Mouse (Mus musculus): ENCODE data around the gene Pdcd4. TPM values are rescaled to one million over a fixed set of nuclear protein-coding genes. Genes with fewer than 3 reads are reported as not detected.

Pdcd4 gene
- polyA plus RNA-seq, 1 experiment from 2014 or later: 80.5 TPM

- peaks cover 32% of the 10 kb centered on the region for H3K4me1 ChIP-seq (ENCODE audit: control insufficient read depth, insufficient read depth, low read length)
- no peak overlapping the region for H3K27ac ChIP-seq (replicated peaks; ENCODE audit: low read depth, low read length)
- no peak for DNase-seq (ENCODE audit: low spot score)
- no peak for ATAC-seq (ENCODE audit: low read depth)
- no peak overlapping the region for H3K4me3 ChIP-seq (ENCODE audit: low read depth, low read length)
- no peaks in the 10 kb centered on the region for H3K27me3 ChIP-seq (replicated peaks; ENCODE audit: control insufficient read depth, insufficient read depth, low read length)
- no peaks in the 10 kb centered on the region for H3K9me3 ChIP-seq (ENCODE audit: control insufficient read depth, low read length)
- H3K36me3 ChIP-seq (ENCODE audit: control insufficient read depth, insufficient read depth, low read length): no peaks in the 10 kb centered on the region
- H3K4me2 ChIP-seq (ENCODE audit: low read depth, low read length): no peak overlapping the region
- 73% methylated on average over 1 of the region's 1 CpGs for WGBS
- H3K9ac ChIP-seq (ENCODE audit: low read depth, low read length): no peak overlapping the region
Measured at GRCm38 (mm10) chr19:53880460-53880859, 11.6 kb upstream of the Pdcd4 start.

DNA sequence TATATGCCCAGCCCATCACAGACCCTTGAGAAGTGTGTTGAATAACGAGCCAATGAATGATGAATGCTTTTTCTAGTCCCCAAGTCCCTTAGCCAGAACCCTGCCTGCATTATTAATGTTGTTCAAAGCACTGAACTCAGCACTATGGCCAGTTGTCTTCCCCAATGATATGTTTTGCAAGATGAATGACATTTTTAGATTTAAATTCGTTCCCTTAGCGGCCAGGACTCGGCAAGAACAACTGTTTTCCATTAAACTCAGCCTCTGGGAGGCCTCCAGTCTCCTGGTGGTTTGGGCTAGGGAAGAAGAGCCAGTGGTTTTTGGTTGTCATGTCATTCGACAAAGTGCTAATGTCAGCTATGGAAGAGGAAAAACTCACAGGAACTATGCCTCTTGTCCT is 10.2 kb upstream of the Pdcd4 start:
- Histone ChIP-seq H3K27ac (replicated peaks; ENCODE audit: low read depth, low read length) (peak overlapping the region; percentile 40; the same call in 1 of the 2 replicates), H3K36me3 (ENCODE audit: control insufficient read depth, insufficient read depth, low read length) (no peaks in the 10 kb centered on the region), H3K9ac (ENCODE audit: low read depth, low read length) (no peak overlapping the region)

GRCm38 (mm10) chr19:53885450-53885849 is 6.6 kb upstream of the Pdcd4 start:
- no peaks in the 10 kb centered on the region for H3K36me3 ChIP-seq (ENCODE audit: control insufficient read depth, insufficient read depth, low read length)
- 57% methylated on average over 10 of the region's 10 CpGs for WGBS
- H3K4me3 ChIP-seq (ENCODE audit: low read depth, low read length): no peak overlapping the region
- ATAC-seq (ENCODE audit: low read depth) (peak; percentile 75; the same call in 1 of the 2 replicates), DNase-seq (ENCODE audit: low spot score) (peak; percentile 48)
- no peak overlapping the region for H3K4me2 ChIP-seq (ENCODE audit: low read depth, low read length)
- H3K9ac ChIP-seq (ENCODE audit: low read depth, low read length): no peak overlapping the region
- H3K27ac ChIP-seq (replicated peaks; ENCODE audit: low read depth, low read length): no peak overlapping the region
- no peaks in the 10 kb centered on the region for H3K9me3 ChIP-seq (ENCODE audit: control insufficient read depth, low read length)
- peaks cover 12% of the 10 kb centered on the region; the same call in 1 of the 2 replicates for H3K4me1 ChIP-seq (ENCODE audit: control insufficient read depth, insufficient read depth, low read length)
- no peaks in the 10 kb centered on the region for H3K27me3 ChIP-seq (replicated peaks; ENCODE audit: control insufficient read depth, insufficient read depth, low read length)

More for the DNA sequence above, 10.2 kb upstream of the Pdcd4 start:
- DNase-seq (ENCODE audit: low spot score) (peak; percentile 67), ATAC-seq (ENCODE audit: low read depth) (no peak)
- Histone ChIP-seq H3K9me3 (ENCODE audit: control insufficient read depth, low read length) (no peaks in the 10 kb centered on the region), H3K4me3 (ENCODE audit: low read depth, low read length) (no peak overlapping the region), H3K4me1 (ENCODE audit: control insufficient read depth, insufficient read depth, low read length) (peaks cover 19% of the 10 kb centered on the region), H3K4me2 (ENCODE audit: low read depth, low read length) (no peak overlapping the region), H3K27me3 (replicated peaks; ENCODE audit: control insufficient read depth, insufficient read depth, low read length) (no peaks in the 10 kb centered on the region)
- 42% methylated on average over 5 of the region's 5 CpGs for WGBS

DNA sequence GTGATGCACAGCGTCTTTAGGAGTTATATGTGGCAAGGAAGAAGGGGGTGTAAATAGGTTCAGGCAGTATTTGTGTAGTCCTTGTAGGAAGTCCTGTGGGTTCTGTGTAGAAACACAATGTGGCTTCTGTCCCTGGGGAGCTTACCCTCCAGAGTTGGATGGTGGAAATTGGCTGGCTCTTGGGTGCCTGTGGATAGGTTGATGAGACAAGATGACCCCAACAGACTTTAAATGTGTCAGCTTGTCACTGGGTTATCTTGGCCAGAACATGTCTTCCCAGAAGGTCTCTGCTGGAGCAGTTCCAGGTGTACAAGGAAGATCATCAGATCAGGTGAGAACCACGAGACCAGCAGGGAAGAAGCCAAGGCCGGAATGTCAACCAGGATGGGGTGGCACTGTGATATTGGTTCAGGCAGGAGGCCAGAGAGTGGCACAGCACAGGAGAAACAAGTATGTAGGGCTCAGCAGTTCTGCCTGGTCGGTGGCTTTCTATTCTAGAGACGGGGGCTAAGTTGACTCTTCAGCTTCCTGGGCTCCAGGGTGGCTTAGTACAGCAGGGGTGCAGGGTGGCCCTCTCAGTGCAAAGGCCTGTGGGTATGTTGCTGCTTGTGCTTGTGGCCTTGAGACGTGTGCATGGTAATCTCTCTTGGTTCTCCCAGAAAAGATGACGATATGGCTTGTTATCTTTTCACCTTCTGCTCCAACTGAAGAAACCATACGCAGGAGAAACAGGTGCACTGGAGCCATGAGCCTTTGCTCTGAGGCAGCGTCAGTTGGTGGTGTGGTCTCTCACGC is 5.3 kb upstream of the Pdcd4 start:
- ATAC-seq (ENCODE audit: low read depth): no peak
- WGBS: 92% methylated on average over 10 of the region's 10 CpGs

DNA sequence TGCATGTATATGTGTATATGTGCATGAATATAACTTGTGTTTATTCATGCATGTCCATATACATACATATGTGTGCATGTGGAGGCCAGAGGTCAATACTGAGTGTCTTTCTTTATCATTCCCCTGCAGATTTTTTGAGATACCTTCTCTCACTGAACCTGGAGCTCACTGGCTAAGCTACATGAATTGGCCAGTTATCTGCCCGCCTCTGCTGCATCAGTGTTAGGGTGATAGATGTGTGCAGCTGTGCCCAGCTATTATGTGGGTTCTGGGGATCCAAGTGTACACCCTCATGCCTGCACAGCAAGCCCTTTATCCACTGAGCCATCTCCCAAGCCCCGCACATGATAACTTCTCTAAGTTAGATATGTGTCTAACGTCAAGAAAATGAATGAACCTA is 4.2 kb upstream of the Pdcd4 start:
- no peak overlapping the region for H3K9ac ChIP-seq (ENCODE audit: low read depth, low read length)
- no peaks in the 10 kb centered on the region for H3K36me3 ChIP-seq (ENCODE audit: control insufficient read depth, insufficient read depth, low read length)
- DNase-seq (ENCODE audit: low spot score): no peak
- no peaks in the 10 kb centered on the region for H3K9me3 ChIP-seq (ENCODE audit: control insufficient read depth, low read length)
- 78% methylated on average over 3 of the region's 3 CpGs for WGBS
- no peak overlapping the region for H3K27ac ChIP-seq (replicated peaks; ENCODE audit: low read depth, low read length)
- no peak overlapping the region for H3K4me2 ChIP-seq (ENCODE audit: low read depth, low read length)
- no peaks in the 10 kb centered on the region for H3K27me3 ChIP-seq (replicated peaks; ENCODE audit: control insufficient read depth, insufficient read depth, low read length)
- H3K4me3 ChIP-seq (ENCODE audit: low read depth, low read length): no peak overlapping the region
- no peak for ATAC-seq (ENCODE audit: low read depth)
- H3K4me1 ChIP-seq (ENCODE audit: control insufficient read depth, insufficient read depth, low read length): peaks cover 22% of the 10 kb centered on the region

More for the DNA sequence above, 5.3 kb upstream of the Pdcd4 start:
- Histone ChIP-seq H3K4me3 (ENCODE audit: low read depth, low read length) (no peak overlapping the region), H3K27me3 (replicated peaks; ENCODE audit: control insufficient read depth, insufficient read depth, low read length) (no peaks in the 10 kb centered on the region), H3K27ac (replicated peaks; ENCODE audit: low read depth, low read length) (no peak overlapping the region), H3K9me3 (ENCODE audit: control insufficient read depth, low read length) (no peaks in the 10 kb centered on the region), H3K4me2 (ENCODE audit: low read depth, low read length) (no peak overlapping the region), H3K36me3 (ENCODE audit: control insufficient read depth, insufficient read depth, low read length) (no peaks in the 10 kb centered on the region), H3K4me1 (ENCODE audit: control insufficient read depth, insufficient read depth, low read length) (peaks cover 18% of the 10 kb centered on the region), H3K9ac (ENCODE audit: low read depth, low read length) (no peak overlapping the region)
- DNase-seq (ENCODE audit: low spot score): no peak

DNA sequence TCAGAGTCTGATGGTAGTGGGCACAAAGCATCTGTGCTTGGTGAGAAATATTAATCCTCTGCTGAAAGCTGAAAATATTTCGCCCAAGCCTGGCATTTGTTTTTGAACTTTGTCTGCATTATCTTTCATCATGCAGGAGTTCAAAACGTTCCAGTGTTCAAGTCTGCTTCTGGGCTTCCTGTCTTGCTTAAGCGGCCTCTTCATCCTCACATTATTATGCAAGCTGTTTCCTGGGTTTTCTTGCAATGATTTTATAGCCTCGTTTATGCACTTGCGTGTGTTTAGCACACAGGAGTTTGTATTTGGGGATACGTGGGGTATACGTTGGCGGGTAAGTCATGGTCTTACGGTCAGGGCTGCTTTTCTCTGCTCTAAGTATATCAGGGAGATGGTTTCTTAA is 3.7 kb upstream of the Pdcd4 start:
- Histone ChIP-seq H3K4me3 (ENCODE audit: low read depth, low read length) (no peak overlapping the region), H3K27ac (replicated peaks; ENCODE audit: low read depth, low read length) (no peak overlapping the region), H3K36me3 (ENCODE audit: control insufficient read depth, insufficient read depth, low read length) (no peaks in the 10 kb centered on the region), H3K4me1 (ENCODE audit: control insufficient read depth, insufficient read depth, low read length) (peaks cover 27% of the 10 kb centered on the region), H3K4me2 (ENCODE audit: low read depth, low read length) (no peak overlapping the region), H3K27me3 (replicated peaks; ENCODE audit: control insufficient read depth, insufficient read depth, low read length) (no peaks in the 10 kb centered on the region), H3K9ac (ENCODE audit: low read depth, low read length) (0 out of 2 replicates have a peak overlapping the region, but pooled peaks have one; percentile 0), H3K9me3 (ENCODE audit: control insufficient read depth, low read length) (no peaks in the 10 kb centered on the region)
- no peak for DNase-seq (ENCODE audit: low spot score)
- 75% methylated on average over 9 of the region's 9 CpGs for WGBS
- no peak for ATAC-seq (ENCODE audit: low read depth)

GRCm38 (mm10) chr19:53889555-53889954 is 2.5 kb upstream of the Pdcd4 start:
- Histone ChIP-seq H3K4me2 (ENCODE audit: low read depth, low read length) (no peak overlapping the region), H3K9me3 (ENCODE audit: control insufficient read depth, low read length) (no peaks in the 10 kb centered on the region), H3K9ac (ENCODE audit: low read depth, low read length) (no peak overlapping the region), H3K27me3 (replicated peaks; ENCODE audit: control insufficient read depth, insufficient read depth, low read length) (no peaks in the 10 kb centered on the region), H3K27ac (replicated peaks; ENCODE audit: low read depth, low read length) (no peak overlapping the region), H3K4me3 (ENCODE audit: low read depth, low read length) (no peak overlapping the region), H3K4me1 (ENCODE audit: control insufficient read depth, insufficient read depth, low read length) (peaks cover 38% of the 10 kb centered on the region), H3K36me3 (ENCODE audit: control insufficient read depth, insufficient read depth, low read length) (no peaks in the 10 kb centered on the region)
- ATAC-seq (ENCODE audit: low read depth): no peak
- no peak for DNase-seq (ENCODE audit: low spot score)
- 66% methylated on average over 5 of the region's 5 CpGs for WGBS

DNA sequence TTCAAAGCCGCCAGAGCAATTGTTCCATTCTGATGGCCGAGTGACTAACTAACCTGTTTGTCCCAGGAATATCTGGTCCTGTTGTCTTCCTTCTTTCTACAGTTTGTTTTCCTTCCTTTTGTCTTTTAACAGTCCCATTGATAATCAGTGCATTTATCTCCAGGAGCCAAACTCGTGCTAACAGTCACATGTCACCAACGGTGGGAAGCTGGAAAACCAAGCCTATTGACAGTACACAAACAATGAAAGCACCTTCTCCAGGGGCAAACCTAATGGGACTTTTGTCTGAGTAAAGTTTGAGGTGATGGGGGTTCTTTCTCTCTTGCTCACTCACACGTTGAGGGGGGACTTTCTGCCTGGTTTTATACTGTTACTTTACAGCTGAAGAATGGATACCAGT is 1.8 kb upstream of the Pdcd4 start:
- ATAC-seq (ENCODE audit: low read depth) (no peak), DNase-seq (ENCODE audit: low spot score) (no peak)
- Histone ChIP-seq H3K36me3 (ENCODE audit: control insufficient read depth, insufficient read depth, low read length) (no peaks in the 10 kb centered on the region), H3K27ac (replicated peaks; ENCODE audit: low read depth, low read length) (no peak overlapping the region), H3K27me3 (replicated peaks; ENCODE audit: control insufficient read depth, insufficient read depth, low read length) (no peaks in the 10 kb centered on the region), H3K4me1 (ENCODE audit: control insufficient read depth, insufficient read depth, low read length) (peaks cover 41% of the 10 kb centered on the region), H3K4me2 (ENCODE audit: low read depth, low read length) (no peak overlapping the region), H3K9ac (ENCODE audit: low read depth, low read length) (no peak overlapping the region), H3K9me3 (ENCODE audit: control insufficient read depth, low read length) (no peaks in the 10 kb centered on the region), H3K4me3 (ENCODE audit: low read depth, low read length) (no peak overlapping the region)
- 60% methylated on average over 5 of the region's 5 CpGs for WGBS

GRCm38 (mm10) chr19:53890781-53891251 is 1.2 kb upstream of the Pdcd4 start:
- Histone ChIP-seq H3K27me3 (replicated peaks; ENCODE audit: control insufficient read depth, insufficient read depth, low read length) (no peaks in the 10 kb centered on the region), H3K36me3 (ENCODE audit: control insufficient read depth, insufficient read depth, low read length) (no peaks in the 10 kb centered on the region), H3K4me1 (ENCODE audit: control insufficient read depth, insufficient read depth, low read length) (peaks cover 41% of the 10 kb centered on the region), H3K27ac (replicated peaks; ENCODE audit: low read depth, low read length) (peak overlapping the region; percentile 88; the same call in 1 of the 2 replicates), H3K4me3 (ENCODE audit: low read depth, low read length) (no peak overlapping the region), H3K9me3 (ENCODE audit: control insufficient read depth, low read length) (no peaks in the 10 kb centered on the region), H3K4me2 (ENCODE audit: low read depth, low read length) (no peak overlapping the region), H3K9ac (ENCODE audit: low read depth, low read length) (no peak overlapping the region)
- no peak for ATAC-seq (ENCODE audit: low read depth)
- DNase-seq (ENCODE audit: low spot score): no peak
- 64% methylated on average over 5 of the region's 5 CpGs for WGBS

All from embryonic facial prominence, embryonic 14.5 days (tissue).